Mouse (Mus musculus) lung, embryonic 14.5 days (tissue): ENCODE data around the gene Flrt1. TPM values are rescaled to one million over a fixed set of nuclear protein-coding genes. Genes with fewer than 3 reads are reported as not detected.

Experiments
- ATAC-seq: fragments of 200-750 bp; cut with Nextera tagmentation; 2 replicates; pipeline ENCODE4 v1.8.0; 2017; ENCODE audit warnings: mild to moderate bottlenecking, moderate TSS enrichment, moderate library complexity; ENCODE audit not compliant: insufficient read depth
- DNase-seq: peaks from one replicate; pipeline ENCODE4 v3.0.0-alpha.2; 2015
- H3K27ac ChIP-seq: fragments of 300-500 bp; sonication (generic); 2 replicates; pipeline ENCODE4 v1.5.1; 2014; ENCODE audit warnings: low read depth, mild to moderate bottlenecking, moderate library complexity
- H3K27me3 ChIP-seq: fragments of 300-500 bp; sonication (generic); 2 replicates; pipeline ENCODE4 v1.6.1; 2014; ENCODE audit warnings: low read length, control low read depth; ENCODE audit not compliant: insufficient read depth
- H3K36me3 ChIP-seq: fragments of 300-500 bp; sonication (generic); 2 replicates; pipeline ENCODE4 v1.6.1; 2014; ENCODE audit warnings: control low read depth; ENCODE audit not compliant: insufficient read depth
- H3K4me1 ChIP-seq: fragments of 300-500 bp; sonication (generic); 2 replicates; pipeline ENCODE4 v1.6.1; 2014; ENCODE audit warnings: antibody characterized with exemption, control low read depth; ENCODE audit not compliant: insufficient read depth
- H3K4me2 ChIP-seq: fragments of 300-500 bp; sonication (generic); 2 replicates; pipeline ENCODE4 v1.6.1; 2014; ENCODE audit warnings: mild to moderate bottlenecking
- H3K4me3 ChIP-seq: fragments of 300-500 bp; sonication (generic); 2 replicates; pipeline ENCODE4 v1.5.1; 2014; ENCODE audit warnings: low read depth, low read length
- H3K9ac ChIP-seq: fragments of 300-500 bp; sonication (generic); 2 replicates; pipeline ENCODE4 v1.6.1; 2014
- H3K9me3 ChIP-seq: fragments of 300-500 bp; sonication (generic); 2 replicates; pipeline ENCODE4 v1.6.1; 2016; ENCODE audit warnings: low read depth, low read length, control low read depth
- CTCF ChIP-seq: IDR thresholded peaks from 2 replicates; pipeline ENCODE4 v1.5.1; 2016; ENCODE audit warnings: antibody characterized with exemption, low read depth
- WGBS: fragments of 180-500 bp; shearing (Covaris S2); extraction: QIAGEN DNeasy Blood & Tissue Kit; methylation state at CpG from one replicate; pipeline ENCODE4 v1.1.7; 2014; 5-methylcytosine and 5-hydroxymethylcytosine counted together
- polyA plus RNA-seq: library from polyadenylated mRNA; unstranded; fragments of >200 nt; fragmentation: Nextera tagmentation; extraction: Ambion mirVana; gene quantifications from 2 replicates; pipeline ENCODE4 v1.2.1, GENCODE M21; 2014

The Flrt1 gene
- polyA plus RNA-seq, 1 experiment from 2014 or later = 1.4 TPM

- Histone ChIP-seq H3K9ac (no peak overlapping the region), H3K27ac (no peak overlapping the region), H3K4me2 (no peak overlapping the region), H3K9me3 (no peaks in the 10 kb centered on the region), H3K4me1 (peaks cover 12% of the 10 kb centered on the region), H3K27me3 (no peaks in the 10 kb centered on the region), H3K4me3 (no peak overlapping the region), H3K36me3 (no peaks in the 10 kb centered on the region)
- DNase-seq (no peak), ATAC-seq (no peak)
- TF ChIP-seq CTCF = no peak
- WGBS = 86% methylated on average over 6 of the region's 6 CpGs
Measured at GRCm38 (mm10) chr19:7111309-7111708, 5.8 kb upstream of the Flrt1 start.

DNA sequence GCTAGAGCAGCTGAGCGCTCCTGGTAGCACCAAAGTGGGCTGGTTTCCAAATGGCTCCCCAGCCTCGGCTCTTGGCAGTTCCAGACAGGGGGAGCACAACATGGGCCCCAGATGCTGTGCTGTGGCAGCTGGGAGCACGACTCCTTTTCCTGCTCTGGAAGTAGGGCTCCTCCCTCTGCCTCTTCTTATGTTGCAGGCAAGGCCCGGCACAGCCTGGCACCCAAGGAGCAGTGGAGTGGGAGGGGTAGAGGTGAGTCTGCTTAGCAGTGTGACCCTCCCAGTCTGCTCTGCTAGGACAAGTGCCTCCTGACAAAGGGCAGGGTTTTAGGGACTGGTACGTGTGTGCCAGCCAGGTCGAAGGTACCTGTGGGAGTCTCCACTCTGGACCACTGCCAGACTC, 5.3 kb upstream of the Flrt1 start:
- H3K27me3 ChIP-seq = no peaks in the 10 kb centered on the region
- no peak for ATAC-seq
- no peaks in the 10 kb centered on the region for H3K9me3 ChIP-seq
- TF ChIP-seq CTCF = no peak
- no peak overlapping the region for H3K4me2 ChIP-seq
- 30% methylated on average over 6 of the region's 6 CpGs for WGBS
- H3K36me3 ChIP-seq = no peaks in the 10 kb centered on the region
- H3K4me1 ChIP-seq = peaks cover 12% of the 10 kb centered on the region
- H3K4me3 ChIP-seq = no peak overlapping the region
- DNase-seq = no peak
- H3K9ac ChIP-seq = 0 out of 2 replicates have a peak overlapping the region, but pooled peaks have one; percentile 2
- H3K27ac ChIP-seq = no peak overlapping the region

- no peak for TF ChIP-seq CTCF
- Histone ChIP-seq H3K4me3 (no peak overlapping the region), H3K4me1 (peaks cover 12% of the 10 kb centered on the region), H3K36me3 (no peaks in the 10 kb centered on the region), H3K9ac (no peak overlapping the region), H3K27me3 (no peaks in the 10 kb centered on the region), H3K27ac (no peak overlapping the region), H3K9me3 (no peaks in the 10 kb centered on the region), H3K4me2 (no peak overlapping the region)
- DNase-seq (peak; percentile 30), ATAC-seq (no peak)
- 14% methylated on average over 5 of the region's 5 CpGs for WGBS
Measured at GRCm38 (mm10) chr19:7110097-7110496, 4.6 kb upstream of the Flrt1 start.

- 50% methylated on average over 6 of the region's 6 CpGs for WGBS
- peak; percentile 63 for TF ChIP-seq CTCF
- Histone ChIP-seq H3K4me2 (no peak overlapping the region), H3K27ac (peak overlapping the region; percentile 27; the same call in 1 of the 2 replicates), H3K27me3 (no peaks in the 10 kb centered on the region), H3K9me3 (no peaks in the 10 kb centered on the region), H3K9ac (no peak overlapping the region), H3K4me1 (peaks cover 23% of the 10 kb centered on the region), H3K4me3 (no peak overlapping the region), H3K36me3 (no peaks in the 10 kb centered on the region)
- DNase-seq (peak; percentile 81), ATAC-seq (0 out of 2 replicates have a peak, but pooled peaks have one; percentile 19)
Measured at GRCm38 (mm10) chr19:7108114-7108905, 2.8 kb upstream of the Flrt1 start.

DNA sequence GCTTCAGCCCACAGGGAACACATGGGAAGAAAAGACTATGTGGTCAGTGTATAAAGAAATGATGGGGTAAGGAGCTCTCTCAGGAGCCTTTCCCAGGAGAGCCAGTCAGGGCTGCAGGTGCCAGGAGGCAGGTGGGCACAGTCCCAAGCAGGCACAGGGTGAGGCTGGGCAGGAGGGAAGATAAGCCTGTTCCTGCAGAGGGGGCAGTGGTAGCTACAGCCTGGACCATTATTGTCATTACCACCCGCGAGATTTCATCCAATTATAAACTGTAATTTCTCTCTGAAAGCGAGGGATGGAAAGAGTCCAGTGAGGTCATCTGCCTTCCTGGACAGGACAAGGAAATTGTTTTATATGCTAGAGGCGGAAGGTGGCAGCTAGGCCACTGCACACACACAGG, 1.6 kb upstream of the Flrt1 start:
- Histone ChIP-seq H3K27ac (no peak overlapping the region), H3K27me3 (no peaks in the 10 kb centered on the region), H3K9ac (no peak overlapping the region), H3K4me1 (peaks cover 26% of the 10 kb centered on the region), H3K4me3 (no peak overlapping the region), H3K4me2 (no peak overlapping the region), H3K9me3 (no peaks in the 10 kb centered on the region), H3K36me3 (no peaks in the 10 kb centered on the region)
- ATAC-seq (no peak), DNase-seq (no peak)
- TF ChIP-seq CTCF = no peak
- WGBS = 69% methylated on average over 4 of the region's 4 CpGs

DNA sequence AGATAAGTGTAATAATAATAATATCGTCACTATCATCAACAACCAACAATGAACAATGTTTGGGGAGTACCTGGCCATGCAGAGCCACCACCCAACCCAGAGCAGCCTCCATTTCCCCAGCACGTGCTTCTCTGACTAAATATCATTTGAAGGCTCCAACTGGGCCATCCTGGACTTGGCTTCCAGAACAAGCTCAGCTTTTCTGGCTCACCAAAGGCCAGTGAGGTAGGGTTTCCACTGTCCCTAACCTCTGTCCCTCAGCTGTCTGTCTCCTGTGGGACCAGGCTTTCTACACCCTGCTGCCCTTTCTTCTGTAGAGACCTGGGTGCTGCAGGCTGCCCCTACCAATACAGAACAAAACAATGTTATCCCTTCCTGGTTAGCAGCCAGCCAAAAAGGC, 1.0 kb upstream of the Flrt1 start:
- ATAC-seq = no peak
- Histone ChIP-seq H3K4me1 (peaks cover 26% of the 10 kb centered on the region), H3K27me3 (no peaks in the 10 kb centered on the region), H3K27ac (no peak overlapping the region), H3K9me3 (no peaks in the 10 kb centered on the region), H3K9ac (no peak overlapping the region), H3K36me3 (no peaks in the 10 kb centered on the region), H3K4me3 (no peak overlapping the region), H3K4me2 (no peak overlapping the region)
- WGBS = 75% methylated on average over 2 of the region's 2 CpGs
- TF ChIP-seq CTCF = no peak
- DNase-seq = no peak

DNA sequence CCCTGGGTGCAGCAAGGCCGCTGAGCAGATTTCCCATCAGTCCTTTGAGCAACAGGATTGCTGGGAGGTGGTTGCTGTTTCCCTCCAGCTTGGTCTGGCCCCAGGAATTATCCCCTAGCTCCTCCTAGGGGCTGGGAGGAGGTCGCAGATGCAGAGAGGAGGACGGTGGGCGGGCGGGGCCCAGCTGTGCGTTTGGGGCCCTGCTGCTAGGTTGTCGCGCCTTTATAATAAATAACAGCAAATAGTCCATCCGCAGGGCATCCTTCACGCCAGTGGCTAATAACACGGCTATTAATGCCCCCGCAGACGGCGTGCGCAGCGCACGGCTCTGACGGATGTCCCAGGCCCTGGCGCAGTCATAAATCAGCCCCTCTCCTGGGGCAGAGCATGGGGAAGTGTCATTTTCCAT, 1.5 kb downstream of the Flrt1 start:
- Histone ChIP-seq H3K27ac (no peak overlapping the region), H3K4me2 (peak overlapping the region; percentile 50), H3K36me3 (no peaks in the 10 kb centered on the region), H3K4me1 (peaks cover 15% of the 10 kb centered on the region; the same call in 1 of the 2 replicates), H3K9ac (peak overlapping the region; percentile 46), H3K9me3 (no peaks in the 10 kb centered on the region), H3K27me3 (no peaks in the 10 kb centered on the region), H3K4me3 (peak overlapping the region; percentile 0; the same call in 1 of the 2 replicates)
- DNase-seq (peak; percentile 81), ATAC-seq (peak; percentile 80)
- 14% methylated on average over 19 of the region's 19 CpGs for WGBS
- peak; percentile 66 for TF ChIP-seq CTCF
